Mouse (Mus musculus) liver, embryonic 15.5 days (tissue): ENCODE results near the gene Gemin4. TPM values are rescaled to one million over a fixed set of nuclear protein-coding genes. Genes with fewer than 3 reads are reported as not detected.
A peak's percentile ranks its signal among the peaks of the same experiment; 100 is the strongest.
"Not testable (repeated sequence)": the region's sequence is repeated elsewhere in the genome, so short reads cannot be mapped to it uniquely, and the experiment has no call there.

Experiments used
- ATAC-seq: fragments of 200-750 bp; cut with Nextera tagmentation; 2 replicates; pipeline ENCODE4 v1.8.0; 2017; ENCODE audit warnings: moderate number of reproducible peaks, mild to moderate bottlenecking, moderate library complexity; ENCODE audit not compliant: insufficient read depth
- H3K27ac ChIP-seq: fragments of 300-500 bp; sonication (generic); replicated peaks from 2 replicates; pipeline ENCODE4 v1.5.1; 2015; ENCODE audit warnings: mild to moderate bottlenecking, inconsistent platforms
- H3K27me3 ChIP-seq: fragments of 300-500 bp; sonication (generic); 2 replicates; pipeline ENCODE4 v1.6.1; 2015; ENCODE audit warnings: mild to moderate bottlenecking, inconsistent platforms
- H3K36me3 ChIP-seq: fragments of 300-500 bp; sonication (generic); replicated peaks from 2 replicates; pipeline ENCODE4 v1.6.1; 2015; ENCODE audit warnings: moderate library complexity, mild to moderate bottlenecking, inconsistent platforms
- H3K4me1 ChIP-seq: fragments of 300-500 bp; sonication (generic); replicated peaks from 2 replicates; pipeline ENCODE4 v1.6.1; 2015; ENCODE audit warnings: inconsistent platforms
- H3K4me2 ChIP-seq: fragments of 300-500 bp; sonication (generic); 2 replicates; pipeline ENCODE4 v1.6.1; 2015; ENCODE audit warnings: moderate library complexity, mild to moderate bottlenecking, inconsistent platforms
- H3K4me3 ChIP-seq: fragments of 300-500 bp; sonication (generic); replicated peaks from 2 replicates; pipeline ENCODE4 v1.5.1; 2015; ENCODE audit warnings: mild to moderate bottlenecking, inconsistent platforms
- H3K9ac ChIP-seq: fragments of 300-500 bp; sonication (generic); 2 replicates; pipeline ENCODE4 v1.6.1; 2015; ENCODE audit warnings: moderate library complexity, mild to moderate bottlenecking, inconsistent platforms
- H3K9me3 ChIP-seq: fragments of 300-500 bp; sonication (generic); replicated peaks from 2 replicates; pipeline ENCODE4 v1.6.1; 2016; ENCODE audit warnings: inconsistent platforms
- WGBS: fragments of 180-500 bp; shearing (Covaris S2); methylation state at CpG from one replicate; pipeline ENCODE4 v1.1.7; 2015; ENCODE audit warnings: mixed read lengths; ENCODE audit not compliant: insufficient replicate concordance; 5-methylcytosine and 5-hydroxymethylcytosine counted together
- polyA plus RNA-seq: library from polyadenylated mRNA; unstranded; fragments of >200 nt; fragmentation: Nextera tagmentation; extraction: Ambion mirVana; gene quantifications from 2 replicates; pipeline ENCODE4 v1.2.1, GENCODE M21; 2015

Gemin4 gene
- polyA plus RNA-seq, 1 experiment from 2014 or later: 12.7 TPM

GRCm38 (mm10) chr11:76215011-76215410 lies 2.5 kb downstream of the Gemin4 start:
- Histone ChIP-seq H3K4me3 (no peak overlapping the region), H3K27ac (no peak overlapping the region), H3K4me2 (no peak overlapping the region), H3K36me3 (peaks cover 32% of the 10 kb centered on the region), H3K4me1 (peaks cover 35% of the 10 kb centered on the region), H3K9me3 (no peaks in the 10 kb centered on the region), H3K27me3 (no peaks in the 10 kb centered on the region), H3K9ac (no peak overlapping the region)
- no peak for ATAC-seq
- WGBS: 64% methylated on average over 2 of the region's 2 CpGs

GRCm38 (mm10) chr11:76213841-76214240 lies 3.6 kb downstream of the Gemin4 start:
- Histone ChIP-seq H3K36me3 (peaks cover 24% of the 10 kb centered on the region), H3K27ac (no peak overlapping the region), H3K27me3 (no peaks in the 10 kb centered on the region), H3K4me2 (no peak overlapping the region), H3K9me3 (no peaks in the 10 kb centered on the region), H3K9ac (no peak overlapping the region), H3K4me3 (no peak overlapping the region), H3K4me1 (peaks cover 35% of the 10 kb centered on the region)
- no peak for ATAC-seq
- 77% methylated on average over 5 of the region's 5 CpGs for WGBS

GRCm38 (mm10) chr11:76211595-76211994 lies 5.9 kb downstream of the Gemin4 start:
- 85% methylated on average over 5 of the region's 6 CpGs for WGBS
- H3K27me3 ChIP-seq, H3K4me3 ChIP-seq, H3K27ac ChIP-seq, H3K9me3 ChIP-seq, ATAC-seq, H3K9ac ChIP-seq, H3K4me2 ChIP-seq: not testable (repeated sequence)
- Histone ChIP-seq H3K36me3 (peaks cover 28% of the 10 kb centered on the region), H3K4me1 (peaks cover 16% of the 10 kb centered on the region)

- Histone ChIP-seq H3K9ac (no peak overlapping the region), H3K27ac (no peak overlapping the region), H3K9me3 (no peaks in the 10 kb centered on the region), H3K36me3 (peaks cover 28% of the 10 kb centered on the region), H3K27me3 (no peaks in the 10 kb centered on the region), H3K4me2 (no peak overlapping the region), H3K4me3 (no peak overlapping the region), H3K4me1 (0 out of 2 replicates have a peak, but pooled peaks cover 5% of the 10 kb centered on the region)
- ATAC-seq: no peak
- WGBS: 76% methylated on average over 13 of the region's 13 CpGs
Measured at GRCm38 (mm10) chr11:76210228-76210985, 7.1 kb downstream of the Gemin4 start.

GRCm38 (mm10) chr11:76206793-76207192 lies 10.7 kb downstream of the Gemin4 start:
- no peak for ATAC-seq
- H3K9ac ChIP-seq: no peak overlapping the region
- no peak overlapping the region for H3K4me3 ChIP-seq
- H3K4me1 ChIP-seq: peaks cover 15% of the 10 kb centered on the region
- peaks cover 11% of the 10 kb centered on the region for H3K36me3 ChIP-seq
- 79% methylated on average over 5 of the region's 5 CpGs for WGBS
- H3K9me3 ChIP-seq: no peaks in the 10 kb centered on the region
- H3K27ac ChIP-seq: no peak overlapping the region
- H3K4me2 ChIP-seq: no peak overlapping the region
- peaks cover 28% of the 10 kb centered on the region for H3K27me3 ChIP-seq

- Histone ChIP-seq H3K9me3 (no peaks in the 10 kb centered on the region), H3K9ac (peak overlapping the region; percentile 65), H3K27ac (no peak overlapping the region), H3K4me1 (peaks cover 20% of the 10 kb centered on the region), H3K4me2 (peak overlapping the region; percentile 98), H3K4me3 (peak overlapping the region; percentile 67), H3K27me3 (peaks cover 54% of the 10 kb centered on the region), H3K36me3 (no peaks in the 10 kb centered on the region)
- ATAC-seq: peak; percentile 96
- under 1% methylated on average over 89 of the region's 90 CpGs for WGBS
Measured at GRCm38 (mm10) chr11:76201761-76202674, 15.4 kb downstream of the Gemin4 start.

- no peak overlapping the region for H3K4me3 ChIP-seq
- no peaks in the 10 kb centered on the region for H3K9me3 ChIP-seq
- H3K27ac ChIP-seq: no peak overlapping the region
- ATAC-seq: no peak
- no peak overlapping the region for H3K4me2 ChIP-seq
- 39% methylated on average over 8 of the region's 8 CpGs for WGBS
- peaks cover 8% of the 10 kb centered on the region for H3K4me1 ChIP-seq
- peaks cover 28% of the 10 kb centered on the region for H3K27me3 ChIP-seq
- H3K36me3 ChIP-seq: no peaks in the 10 kb centered on the region
- H3K9ac ChIP-seq: no peak overlapping the region
Measured at GRCm38 (mm10) chr11:76196977-76197469, 20.4 kb downstream of the Gemin4 start.

GRCm38 (mm10) chr11:76196275-76196976 lies 21.0 kb downstream of the Gemin4 start:
- Histone ChIP-seq H3K4me3 (no peak overlapping the region), H3K9ac (no peak overlapping the region), H3K4me1 (peaks cover 2% of the 10 kb centered on the region; the same call in 1 of the 2 replicates), H3K36me3 (no peaks in the 10 kb centered on the region), H3K27me3 (peaks cover 22% of the 10 kb centered on the region), H3K4me2 (no peak overlapping the region), H3K9me3 (no peaks in the 10 kb centered on the region), H3K27ac (no peak overlapping the region)
- 59% methylated on average over 8 of the region's 8 CpGs for WGBS
- no peak for ATAC-seq

GRCm38 (mm10) chr11:76186908-76187307 lies 30.6 kb downstream of the Gemin4 start:
- H3K4me1 ChIP-seq: no peaks in the 10 kb centered on the region
- H3K9ac ChIP-seq: no peak overlapping the region
- H3K4me2 ChIP-seq: no peak overlapping the region
- WGBS: 72% methylated on average over 6 of the region's 6 CpGs
- H3K36me3 ChIP-seq: no peaks in the 10 kb centered on the region
- no peak overlapping the region for H3K4me3 ChIP-seq
- no peaks in the 10 kb centered on the region for H3K27me3 ChIP-seq
- H3K27ac ChIP-seq: no peak overlapping the region
- H3K9me3 ChIP-seq: no peaks in the 10 kb centered on the region
- ATAC-seq: no peak

GRCm38 (mm10) chr11:76183745-76184144 lies 33.7 kb downstream of the Gemin4 start:
- no peaks in the 10 kb centered on the region for H3K27me3 ChIP-seq
- 0 out of 2 replicates have a peak, but pooled peaks cover 4% of the 10 kb centered on the region for H3K36me3 ChIP-seq
- no peak overlapping the region for H3K4me2 ChIP-seq
- H3K9ac ChIP-seq: no peak overlapping the region
- WGBS: 78% methylated on average over 4 of the region's 4 CpGs
- H3K4me3 ChIP-seq: no peak overlapping the region
- no peaks in the 10 kb centered on the region for H3K9me3 ChIP-seq
- peaks cover 9% of the 10 kb centered on the region for H3K4me1 ChIP-seq
- no peak for ATAC-seq
- no peak overlapping the region for H3K27ac ChIP-seq
